Mouse (Mus musculus): ENCODE data around the gene Nr2e3.

GRCm38 (mm10) chr9:59948226-59948625 lies 12.2 kb downstream of the Nr2e3 start:
- no peak for TF ChIP-seq CTCF (IDR thresholded peaks at IDR 0.05; ENCODE audit: control insufficient read depth, insufficient read depth, low read length)
- no peak for TF ChIP-seq POLR2A (IDR thresholded peaks at IDR 0.05; ENCODE audit: borderline replicate concordance, control insufficient read depth, low read depth, low read length)
